Mouse (Mus musculus) MEL (cell line): ENCODE data around the gene Gm8909.
"Not testable (repeated sequence)": the region's sequence is repeated elsewhere in the genome, so short reads cannot be mapped to it uniquely, and the experiment has no call there.

Source experiments
- CTCF ChIP-seq, 3 experiments: IDR thresholded peaks in 2 of 3; conservative IDR thresholded peaks in 1 of 3; 2 replicates each; pipeline ENCODE4 v1.5.1; 2011 to 2012; ENCODE audit warnings: low read length in 3 of 3, low read depth in 2 of 3, mild to moderate bottlenecking in 2 of 3, improper control_type of control experiment in 1 of 3, inconsistent platforms in 1 of 3, mixed read lengths in 1 of 3, moderate library complexity in 1 of 3; ENCODE audit not compliant: control insufficient read depth in 1 of 3, insufficient read depth in 1 of 3, poor library complexity in 1 of 3, severe bottlenecking in 1 of 3
- POLR2A ChIP-seq, 2 experiments: IDR thresholded peaks; 2 replicates each; pipeline ENCODE4 v1.6.1; 2011 to 2012; ENCODE audit warnings: low read length in 2 of 2, mild to moderate bottlenecking in 2 of 2, control low read depth in 1 of 2, improper control_type of control experiment in 1 of 2, low read depth in 1 of 2, moderate library complexity in 1 of 2; ENCODE audit not compliant: control insufficient read depth in 1 of 2, insufficient read depth in 1 of 2, poor library complexity in 1 of 2
- RAD21 ChIP-seq: IDR thresholded peaks from 2 replicates; pipeline ENCODE4 v1.6.1; 2011; ENCODE audit warnings: mild to moderate bottlenecking, low read depth, low read length, improper control_type of control experiment

DNA sequence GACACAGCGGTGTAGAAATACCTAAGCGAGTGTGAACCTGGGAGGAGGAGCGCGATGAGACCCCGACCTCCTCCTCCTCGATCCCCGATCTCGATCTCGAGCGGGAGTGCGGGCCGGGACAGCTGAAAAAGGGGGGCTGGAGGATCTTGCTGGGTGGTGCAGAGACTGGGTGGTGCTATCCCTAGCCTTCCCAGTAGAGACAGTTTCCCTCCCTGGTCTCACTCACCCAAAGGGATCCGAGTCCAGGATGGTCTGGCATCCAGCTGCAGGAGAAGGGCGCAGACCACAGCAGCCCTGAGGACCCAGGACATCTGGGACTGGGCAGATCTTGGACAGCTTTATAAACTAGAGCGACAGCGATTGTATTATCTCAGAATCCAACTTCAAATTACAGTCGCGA is 47.5 kb downstream of the Gm8909 start:
- TF ChIP-seq POLR2A (IDR thresholded peaks at IDR 0.05; ENCODE audit: control insufficient read depth in 1 of 2, insufficient read depth in 1 of 2, low read depth in 1 of 2, low read length in 2 of 2, poor library complexity in 1 of 2); CTCF (IDR thresholded peaks at IDR 0.05 in 2 of 3, conservative IDR thresholded peaks at IDR 0.05 in 1 of 3; ENCODE audit: control insufficient read depth in 1 of 3, insufficient read depth in 1 of 3, low read depth in 2 of 3, low read length in 3 of 3, poor library complexity in 1 of 3, severe bottlenecking in 1 of 3); RAD21: not testable (repeated sequence)
